Comparison of ENCODE assay signal across 8 mouse cellular contexts in the genomic region with DNA sequence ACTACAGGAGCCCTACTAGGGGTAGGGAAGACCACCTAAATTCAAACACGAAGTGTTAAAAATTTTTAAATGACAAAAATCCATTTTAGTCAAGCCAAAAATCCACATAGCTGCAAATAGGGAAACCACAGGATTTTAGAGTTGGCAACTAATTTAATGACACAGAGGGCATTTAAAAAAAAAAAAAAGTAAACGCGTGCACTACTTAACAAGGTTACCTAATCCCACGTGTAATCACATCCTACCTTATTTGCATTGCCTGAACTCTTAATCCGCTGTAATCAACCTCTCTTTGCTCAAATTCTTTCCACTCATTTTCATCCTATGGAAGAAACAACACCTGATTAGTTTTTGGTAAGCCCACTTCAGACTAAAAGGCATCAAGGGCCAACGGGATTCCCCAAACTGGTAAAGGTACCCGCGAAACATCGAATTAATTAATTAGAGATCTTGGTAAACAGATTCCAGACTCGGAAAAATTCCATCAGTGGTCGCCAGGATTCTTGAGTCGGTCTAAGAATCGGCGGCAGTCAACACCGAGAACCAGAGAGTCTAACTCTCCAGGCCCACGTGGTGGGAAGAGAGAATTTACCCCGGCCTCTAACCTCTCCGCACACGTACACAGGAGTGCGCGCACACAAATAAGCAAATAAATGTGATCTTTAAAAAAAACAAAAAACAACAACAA. TPM values are rescaled to one million over a fixed set of nuclear protein-coding genes. Genes with fewer than 3 reads are reported as not detected.
DNase-seq lines count a peak whose midpoint lies in the region; ATAC-seq and TF ChIP-seq lines count a peak whose summit lies in the region.

No protein-coding gene starts in this region.

- DNase-seq in adrenal gland, adult (ENCODE audit: inconsistent age in 2 of 2, low spot score in 1 of 2), result peak; percentile 35 to 76
- no peak for DNase-seq in adrenal gland, postnatal 25 days
- peak; percentile 51 for DNase-seq in embryonic facial prominence, embryonic 10.5 days (ENCODE audit: low spot score)
- no peak for DNase-seq in gastrocnemius, postnatal 10 days

- H3K4me2 ChIP-seq in hindbrain, embryonic 15.5 days, result peak overlapping the region; percentile 77
- H3K4me2 ChIP-seq in liver, embryonic 12.5 days, result peak overlapping the region; percentile 95
- H3K4me2 ChIP-seq in neural tube, embryonic 14.5 days (ENCODE audit: low read depth, low read length), result peak overlapping the region; percentile 71

- ATAC-seq in hindbrain, embryonic 15.5 days (ENCODE audit: low FRiP score, low read depth), result no peak
- ATAC-seq in liver, embryonic 12.5 days, result no peak
- no peak for ATAC-seq in neural tube, embryonic 14.5 days (ENCODE audit: low read depth)

- H3K36me3 ChIP-seq in E14TG2a.4 (ENCODE audit: insufficient read depth, low read length), result peaks cover 52% of the 10 kb centered on the region
- peaks cover 56% of the 10 kb centered on the region for H3K36me3 ChIP-seq in embryonic facial prominence, embryonic 10.5 days (replicated peaks)
- peaks cover 5% of the 10 kb centered on the region; the same call in 1 of the 2 replicates for H3K36me3 ChIP-seq in hindbrain, embryonic 15.5 days
- H3K36me3 ChIP-seq in liver, embryonic 12.5 days, result peaks cover 43% of the 10 kb centered on the region
- H3K36me3 ChIP-seq in neural tube, embryonic 14.5 days (ENCODE audit: control insufficient read depth, insufficient read depth, low read length), result peaks cover 6% of the 10 kb centered on the region; the same call in 1 of the 2 replicates

- H3K9ac ChIP-seq in hindbrain, embryonic 15.5 days, result peak overlapping the region; percentile 86
- H3K9ac ChIP-seq in liver, embryonic 12.5 days, result peak overlapping the region; percentile 98
- H3K9ac ChIP-seq in neural tube, embryonic 14.5 days (replicated peaks; ENCODE audit: low read depth, low read length), result peak overlapping the region; percentile 85; the same call in 1 of the 2 replicates

- WGBS in embryonic facial prominence, embryonic 10.5 days, result 1% methylated on average over 21 of the region's 21 CpGs
- 1% methylated on average over 21 of the region's 21 CpGs for WGBS in hindbrain, embryonic 15.5 days
- under 1% methylated on average over 21 of the region's 21 CpGs for WGBS in liver, embryonic 12.5 days (ENCODE audit: insufficient replicate concordance)
- 1% methylated on average over 21 of the region's 21 CpGs for WGBS in neural tube, embryonic 14.5 days

- no peaks in the 10 kb centered on the region for H3K9me3 ChIP-seq in E14TG2a.4 (ENCODE audit: low read length)
- H3K9me3 ChIP-seq in embryonic facial prominence, embryonic 10.5 days, result no peaks in the 10 kb centered on the region
- H3K9me3 ChIP-seq in hindbrain, embryonic 15.5 days, result no peaks in the 10 kb centered on the region
- no peaks in the 10 kb centered on the region for H3K9me3 ChIP-seq in liver, embryonic 12.5 days (replicated peaks)
- no peaks in the 10 kb centered on the region for H3K9me3 ChIP-seq in neural tube, embryonic 14.5 days (ENCODE audit: control insufficient read depth, low read length)

- peak overlapping the region; percentile 94 for H3K4me3 ChIP-seq in E14TG2a.4 (replicated peaks; ENCODE audit: low read length)
- H3K4me3 ChIP-seq in embryonic facial prominence, embryonic 10.5 days, result peak overlapping the region; percentile 93
- H3K4me3 ChIP-seq in hindbrain, embryonic 15.5 days, result peak overlapping the region; percentile 97
- peak overlapping the region; percentile 90 for H3K4me3 ChIP-seq in liver, embryonic 12.5 days
- peak overlapping the region; percentile 92 for H3K4me3 ChIP-seq in neural tube, embryonic 14.5 days (ENCODE audit: low read depth, low read length)

- H3K4me1 ChIP-seq in E14TG2a.4 (replicated peaks; ENCODE audit: low read depth, low read length), result peaks cover 57% of the 10 kb centered on the region
- peaks cover 31% of the 10 kb centered on the region for H3K4me1 ChIP-seq in embryonic facial prominence, embryonic 10.5 days
- H3K4me1 ChIP-seq in hindbrain, embryonic 15.5 days (replicated peaks), result peaks cover 33% of the 10 kb centered on the region
- H3K4me1 ChIP-seq in liver, embryonic 12.5 days, result peaks cover 57% of the 10 kb centered on the region
- peaks cover 18% of the 10 kb centered on the region for H3K4me1 ChIP-seq in neural tube, embryonic 14.5 days (ENCODE audit: control insufficient read depth, insufficient read depth, low read length)

- no peaks in the 10 kb centered on the region for H3K27me3 ChIP-seq in E14TG2a.4 (ENCODE audit: insufficient read depth, low read length)
- H3K27me3 ChIP-seq in embryonic facial prominence, embryonic 10.5 days (replicated peaks; ENCODE audit: low read depth, poor library complexity, severe bottlenecking), result no peaks in the 10 kb centered on the region
- no peaks in the 10 kb centered on the region for H3K27me3 ChIP-seq in hindbrain, embryonic 15.5 days
- H3K27me3 ChIP-seq in liver, embryonic 12.5 days (replicated peaks), result no peaks in the 10 kb centered on the region
- no peaks in the 10 kb centered on the region for H3K27me3 ChIP-seq in neural tube, embryonic 14.5 days (ENCODE audit: control insufficient read depth, insufficient read depth, low read length)

- peak overlapping the region; percentile 98 for H3K27ac ChIP-seq in embryonic facial prominence, embryonic 10.5 days (replicated peaks)
- 0 out of 2 replicates have a peak overlapping the region, but pooled peaks have one; percentile 97 for H3K27ac ChIP-seq in hindbrain, embryonic 15.5 days (replicated peaks)
- peak overlapping the region; percentile 97; the same call in 1 of the 2 replicates for H3K27ac ChIP-seq in liver, embryonic 12.5 days
- no peak overlapping the region for H3K27ac ChIP-seq in neural tube, embryonic 14.5 days (ENCODE audit: low read depth, low read length)

- no peak for TF ChIP-seq CTCF in E14TG2a.4 (conservative IDR thresholded peaks at IDR 0.05; ENCODE audit: low read length)

RNA-seq across cellular contexts. Expression of gene Cdv3, which starts 1.8 kb away (rescaled TPM):
- 193 and 227 TPM in 2 replicates for total RNA-seq in adrenal gland, postnatal 25 days (2021)
- polyA plus RNA-seq in embryonic facial prominence, embryonic 10.5 days (2016; fragmentation: Nextera tagmentation; extraction: Ambion mirVana), result 184 and 185 TPM in 2 replicates
- 85.6 and 85.9 TPM in 2 replicates for polyA plus RNA-seq in hindbrain, embryonic 15.5 days (2015; fragmentation: Nextera tagmentation; extraction: Ambion mirVana)
- polyA plus RNA-seq in liver, embryonic 12.5 days (2016; fragmentation: Nextera tagmentation; extraction: Ambion mirVana), result 71.7 and 76.4 TPM in 2 replicates
- 53.1 and 71.5 TPM in 2 replicates for polyA plus RNA-seq in neural tube, embryonic 14.5 days (2014; fragmentation: Nextera tagmentation; extraction: Ambion mirVana)
- total RNA-seq in gastrocnemius, postnatal 10 days (2021), result 100 to 1,000 TPM; 146 to 147 TPM

RNA-seq across cellular contexts. Expression of gene Topbp1, which starts 58.9 kb away (rescaled TPM):
- 34.1 and 40.1 TPM in 2 replicates for total RNA-seq in adrenal gland, postnatal 25 days (2021)
- 86.9 and 93.9 TPM in 2 replicates for polyA plus RNA-seq in embryonic facial prominence, embryonic 10.5 days (2016; fragmentation: Nextera tagmentation; extraction: Ambion mirVana)
- polyA plus RNA-seq in hindbrain, embryonic 15.5 days (2015; fragmentation: Nextera tagmentation; extraction: Ambion mirVana), result 19.7 and 20.9 TPM in 2 replicates
- 69.8 and 74.1 TPM in 2 replicates for polyA plus RNA-seq in liver, embryonic 12.5 days (2016; fragmentation: Nextera tagmentation; extraction: Ambion mirVana)
- 13.7 and 22.0 TPM in 2 replicates for polyA plus RNA-seq in neural tube, embryonic 14.5 days (2014; fragmentation: Nextera tagmentation; extraction: Ambion mirVana)
- 10 to 100 TPM; 17.7 to 24.0 TPM for total RNA-seq in gastrocnemius, postnatal 10 days (2021)

RNA-seq across cellular contexts. Expression of gene 1300017J02Rik, which starts 59.0 kb away (rescaled TPM):
- total RNA-seq in adrenal gland, postnatal 25 days (2021), result 0.82 and 4.6 TPM in 2 replicates
- polyA plus RNA-seq in embryonic facial prominence, embryonic 10.5 days (2016; fragmentation: Nextera tagmentation; extraction: Ambion mirVana), result 2.9 and 4.0 TPM in 2 replicates
- polyA plus RNA-seq in hindbrain, embryonic 15.5 days (2015; fragmentation: Nextera tagmentation; extraction: Ambion mirVana), result 1.1 and 1.3 TPM in 2 replicates
- polyA plus RNA-seq in liver, embryonic 12.5 days (2016; fragmentation: Nextera tagmentation; extraction: Ambion mirVana), result 29.7 and 33.1 TPM in 2 replicates
- 0.40 and 0.68 TPM in 2 replicates for polyA plus RNA-seq in neural tube, embryonic 14.5 days (2014; fragmentation: Nextera tagmentation; extraction: Ambion mirVana)
- under 1 TPM in 1 of 2 experiments, not detected in 1; 0.43 TPM for total RNA-seq in gastrocnemius, postnatal 10 days (2021)

Comparison
In these comparisons a context has a peak if more than half of its experiments do, and no peak if none do; other contexts are left out.
1. DNase-seq: peak in adrenal gland, adult (2 of 2) and embryonic facial prominence, embryonic 10.5 days (single experiment); none in adrenal gland, postnatal 25 days (single experiment) and gastrocnemius, postnatal 10 days (single experiment).
2. Peak in every context shown above with its lines, with median percentiles within 50 percentile points of each other: H3K4me3 ChIP-seq, H3K4me2 ChIP-seq and H3K9ac ChIP-seq.